Mouse (Mus musculus) small intestine, adult 2 months (tissue): ENCODE results near the gene Prkci. TPM values are rescaled to one million over a fixed set of nuclear protein-coding genes. Genes with fewer than 3 reads are reported as not detected.

ENCODE experiments used
- H3K27ac ChIP-seq: fragments of 200-500 bp; 2 replicates; pipeline ENCODE4 v1.5.1; 2012; ENCODE audit warnings: low read depth, low read length, control low read depth, inconsistent platforms; ENCODE audit not compliant: insufficient read depth
- H3K27me3 ChIP-seq: fragments of 200-500 bp; 2 replicates; pipeline ENCODE4 v1.6.1; 2012; ENCODE audit warnings: mild to moderate bottlenecking, moderate library complexity, low read length, inconsistent platforms; ENCODE audit not compliant: control insufficient read depth, insufficient read depth
- H3K36me3 ChIP-seq: fragments of 200-500 bp; 2 replicates; pipeline ENCODE4 v1.6.1; 2012; ENCODE audit warnings: mild to moderate bottlenecking, low read length, control low read depth, inconsistent platforms; ENCODE audit not compliant: control insufficient read depth, insufficient read depth
- H3K4me1 ChIP-seq: fragments of 200-500 bp; 2 replicates; pipeline ENCODE4 v1.6.1; 2012; ENCODE audit warnings: low read length, inconsistent platforms, mixed read lengths; ENCODE audit not compliant: control insufficient read depth, insufficient read depth, insufficient read length
- H3K4me3 ChIP-seq: fragments of 200-500 bp; 2 replicates; pipeline ENCODE4 v1.5.1; 2012; ENCODE audit warnings: low read depth, mild to moderate bottlenecking, control low read depth, inconsistent platforms, low read length, moderate library complexity
- CTCF ChIP-seq: fragments of 200-500 bp; IDR thresholded peaks from 2 replicates; pipeline ENCODE4 v1.5.1; 2012; ENCODE audit warnings: low read depth, mild to moderate bottlenecking, control low read depth, inconsistent platforms, low read length, moderate library complexity, mixed read lengths; ENCODE audit not compliant: insufficient replicate concordance, insufficient read length; ENCODE audit errors: extremely low read depth
- POLR2A ChIP-seq: fragments of 200-500 bp; IDR thresholded peaks from 2 replicates; pipeline ENCODE4 v1.6.1; 2012; ENCODE audit warnings: low read depth, mild to moderate bottlenecking, control low read depth, inconsistent platforms, low read length, moderate library complexity
- WGBS: fragments of 180-500 bp; shearing (Covaris S2); methylation state at CpG from one replicate; pipeline ENCODE4 v1.1.7; 2018; 5-methylcytosine and 5-hydroxymethylcytosine counted together
- polyA plus RNA-seq: library from polyadenylated mRNA; depleted of rRNA; stranded (reverse); fragments of >200 nt; gene quantifications from 2 replicates; pipeline ENCODE4 v1.2.3, GENCODE M21; 2012

Gene Prkci
- polyA plus RNA-seq, 1 experiment, result 7.0 TPM

DNA sequence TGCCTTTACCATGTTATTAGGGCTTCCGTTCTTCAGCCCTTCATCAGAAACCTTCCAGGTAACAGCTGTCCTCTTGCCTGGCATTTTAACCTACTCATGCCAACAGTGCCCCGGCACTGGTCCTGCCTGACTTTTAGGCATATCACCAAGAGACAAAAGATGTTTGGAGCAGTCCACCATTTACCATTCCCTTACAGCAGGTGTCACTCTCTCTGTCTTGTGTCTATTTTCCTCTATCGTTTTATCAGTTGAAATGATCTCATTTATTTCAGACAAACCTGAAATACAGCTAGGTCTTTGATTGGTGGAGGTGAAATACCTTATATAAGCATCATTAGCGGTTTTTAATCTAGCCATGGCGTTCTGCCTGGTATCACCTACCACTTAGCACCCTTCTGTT lies 53.5 kb downstream of the Prkci start:
- Histone ChIP-seq H3K4me3 (no peak overlapping the region), H3K4me1 (no peaks in the 10 kb centered on the region; the same call in 1 of the 2 replicates), H3K27me3 (no peaks in the 10 kb centered on the region), H3K36me3 (peaks cover 24% of the 10 kb centered on the region), H3K27ac (no peak overlapping the region)
- TF ChIP-seq CTCF, result no peak
- TF ChIP-seq POLR2A, result no peak
- 75% methylated on average over 5 of the region's 5 CpGs for WGBS

DNA sequence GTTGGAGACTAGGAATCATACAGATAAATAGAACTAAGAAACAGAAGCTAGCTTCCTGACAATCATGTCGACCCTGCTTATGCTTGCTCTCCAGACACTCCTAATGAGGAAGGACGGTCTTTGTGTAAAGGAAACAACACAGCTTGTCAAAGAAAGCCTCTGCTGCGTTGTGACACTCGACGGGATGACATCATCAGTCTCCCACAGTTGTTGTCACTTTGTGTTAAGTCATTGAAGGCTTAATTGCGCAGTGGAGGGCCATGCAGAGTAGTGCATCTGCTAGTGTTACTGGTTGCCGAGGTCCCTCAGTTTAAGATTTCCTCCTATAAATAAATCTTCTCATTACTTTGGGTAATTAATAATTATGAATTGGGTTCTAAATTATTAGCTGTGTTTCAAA lies 54.8 kb downstream of the Prkci start:
- H3K36me3 ChIP-seq, result peaks cover 22% of the 10 kb centered on the region
- no peaks in the 10 kb centered on the region for H3K27me3 ChIP-seq
- WGBS, result 85% methylated on average over 7 of the region's 7 CpGs

DNA sequence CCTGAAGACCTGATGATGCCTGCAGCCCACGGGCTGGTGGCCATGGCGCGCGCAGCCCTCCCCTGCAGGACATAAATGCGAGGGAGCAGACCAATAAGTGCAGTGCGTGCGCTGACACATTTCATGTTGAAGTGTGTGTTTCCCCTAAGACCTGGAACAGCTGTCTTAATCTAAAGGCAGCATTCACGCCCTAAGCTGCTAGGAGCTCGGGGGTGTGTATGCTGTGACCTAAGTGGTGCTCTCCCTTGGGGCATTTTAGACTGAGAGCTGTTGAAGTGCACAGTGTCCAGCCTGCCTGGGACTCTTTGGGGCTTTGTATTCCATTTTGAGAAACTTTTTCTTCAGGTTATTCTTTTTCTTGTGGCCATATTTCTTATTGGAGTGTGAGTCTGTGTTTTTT lies 56.2 kb downstream of the Prkci start:
- Histone ChIP-seq H3K27me3 (no peaks in the 10 kb centered on the region), H3K36me3 (peaks cover 17% of the 10 kb centered on the region), H3K4me3 (no peak overlapping the region), H3K4me1 (no peaks in the 10 kb centered on the region; the same call in 1 of the 2 replicates), H3K27ac (no peak overlapping the region)
- TF ChIP-seq POLR2A (no peak), CTCF (no peak)
- WGBS, result 93% methylated on average over 9 of the region's 9 CpGs

More for the DNA sequence above, 54.8 kb downstream of the Prkci start:
- H3K4me3 ChIP-seq, result no peak overlapping the region
- H3K4me1 ChIP-seq, result no peaks in the 10 kb centered on the region; the same call in 1 of the 2 replicates
- TF ChIP-seq POLR2A (no peak), CTCF (no peak)
- no peak overlapping the region for H3K27ac ChIP-seq

DNA sequence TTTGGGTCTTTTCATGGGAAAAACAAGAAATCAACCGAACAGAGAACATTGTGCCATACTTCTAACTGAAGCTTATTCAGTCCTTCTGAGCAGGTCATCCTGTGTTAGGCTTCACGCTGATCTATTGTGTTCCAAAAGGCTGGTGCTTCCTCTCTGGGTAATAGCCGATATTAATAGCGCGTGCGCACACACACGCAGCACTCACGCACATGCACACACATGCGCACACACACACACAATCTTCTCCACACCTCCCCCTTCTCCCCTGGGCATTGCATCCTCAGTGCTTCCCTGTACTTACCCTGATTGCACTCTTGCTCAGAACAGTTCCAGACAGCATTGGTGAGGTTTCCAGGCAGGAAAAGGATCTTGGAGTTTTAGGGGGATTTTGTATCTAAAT lies 57.6 kb downstream of the Prkci start:
- Histone ChIP-seq H3K4me1 (no peaks in the 10 kb centered on the region; the same call in 1 of the 2 replicates), H3K4me3 (no peak overlapping the region), H3K36me3 (peaks cover 12% of the 10 kb centered on the region), H3K27me3 (no peaks in the 10 kb centered on the region), H3K27ac (no peak overlapping the region)
- WGBS, result 90% methylated on average over 9 of the region's 9 CpGs
- TF ChIP-seq CTCF, result no peak
- TF ChIP-seq POLR2A, result no peak

DNA sequence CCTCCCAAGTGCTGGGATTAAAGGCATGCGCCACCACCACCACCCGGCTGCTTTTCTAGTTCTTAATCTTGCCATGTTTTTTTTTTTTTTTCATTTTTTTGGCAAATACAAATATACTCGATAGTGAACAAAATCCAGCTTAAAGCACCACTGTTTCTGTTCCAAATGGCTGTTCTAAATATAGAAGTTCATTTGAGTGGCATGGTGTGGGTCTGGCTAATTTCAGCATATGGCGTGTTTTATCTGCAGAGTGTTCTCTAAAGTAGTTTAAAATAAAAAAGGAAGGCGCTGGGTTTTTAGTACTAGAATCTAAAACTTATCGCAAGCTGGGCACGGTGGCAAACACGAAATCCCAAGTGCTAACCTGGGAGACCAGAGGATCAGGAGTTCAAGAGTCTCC lies 59.3 kb downstream of the Prkci start:
- no peaks in the 10 kb centered on the region; the same call in 1 of the 2 replicates for H3K4me1 ChIP-seq
- no peaks in the 10 kb centered on the region for H3K27me3 ChIP-seq
- H3K36me3 ChIP-seq, result peaks cover 2% of the 10 kb centered on the region
- TF ChIP-seq POLR2A (no peak), CTCF (no peak)
- H3K4me3 ChIP-seq, result no peak overlapping the region
- H3K27ac ChIP-seq, result no peak overlapping the region
- WGBS, result 88% methylated on average over 8 of the region's 8 CpGs

DNA sequence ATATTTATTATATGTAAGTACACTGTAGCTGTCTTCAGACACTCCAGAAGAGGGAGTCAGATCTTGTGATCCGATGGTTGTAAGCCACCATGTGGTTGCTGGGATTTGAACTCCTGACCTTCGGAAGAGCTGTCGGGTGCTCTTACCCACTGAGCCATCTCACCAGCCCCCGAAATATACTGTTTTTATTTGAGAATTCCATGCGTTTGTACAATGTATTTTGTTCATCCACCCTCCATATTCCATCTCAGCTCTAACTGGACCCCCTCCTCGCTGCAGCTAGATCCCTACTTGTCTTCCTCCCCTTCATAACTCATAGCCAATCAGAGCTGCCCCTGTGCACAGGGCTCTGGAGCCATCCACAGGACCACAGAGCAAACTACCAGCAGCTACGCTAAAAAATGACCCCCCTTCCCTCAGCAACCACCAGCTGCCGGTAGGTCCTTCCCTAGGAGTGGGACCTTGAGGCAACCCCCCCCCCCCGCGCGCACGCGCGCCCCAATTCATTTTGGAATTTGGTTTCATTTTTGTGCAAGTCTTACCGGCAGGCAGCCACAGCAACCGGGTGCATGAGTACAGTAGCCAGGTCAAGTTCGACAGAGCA lies 60.6 kb downstream of the Prkci start:
- WGBS, result 16% methylated on average over 17 of the region's 17 CpGs
- H3K27me3 ChIP-seq, result no peaks in the 10 kb centered on the region
- peaks cover 5% of the 10 kb centered on the region for H3K4me1 ChIP-seq
- 0 out of 2 replicates have a peak overlapping the region, but pooled peaks have one; percentile 17 for H3K27ac ChIP-seq
- H3K4me3 ChIP-seq, result peak overlapping the region; percentile 74
- H3K36me3 ChIP-seq, result no peaks in the 10 kb centered on the region; the same call in 1 of the 2 replicates
- TF ChIP-seq POLR2A, result no peak
- TF ChIP-seq CTCF, result no peak

DNA sequence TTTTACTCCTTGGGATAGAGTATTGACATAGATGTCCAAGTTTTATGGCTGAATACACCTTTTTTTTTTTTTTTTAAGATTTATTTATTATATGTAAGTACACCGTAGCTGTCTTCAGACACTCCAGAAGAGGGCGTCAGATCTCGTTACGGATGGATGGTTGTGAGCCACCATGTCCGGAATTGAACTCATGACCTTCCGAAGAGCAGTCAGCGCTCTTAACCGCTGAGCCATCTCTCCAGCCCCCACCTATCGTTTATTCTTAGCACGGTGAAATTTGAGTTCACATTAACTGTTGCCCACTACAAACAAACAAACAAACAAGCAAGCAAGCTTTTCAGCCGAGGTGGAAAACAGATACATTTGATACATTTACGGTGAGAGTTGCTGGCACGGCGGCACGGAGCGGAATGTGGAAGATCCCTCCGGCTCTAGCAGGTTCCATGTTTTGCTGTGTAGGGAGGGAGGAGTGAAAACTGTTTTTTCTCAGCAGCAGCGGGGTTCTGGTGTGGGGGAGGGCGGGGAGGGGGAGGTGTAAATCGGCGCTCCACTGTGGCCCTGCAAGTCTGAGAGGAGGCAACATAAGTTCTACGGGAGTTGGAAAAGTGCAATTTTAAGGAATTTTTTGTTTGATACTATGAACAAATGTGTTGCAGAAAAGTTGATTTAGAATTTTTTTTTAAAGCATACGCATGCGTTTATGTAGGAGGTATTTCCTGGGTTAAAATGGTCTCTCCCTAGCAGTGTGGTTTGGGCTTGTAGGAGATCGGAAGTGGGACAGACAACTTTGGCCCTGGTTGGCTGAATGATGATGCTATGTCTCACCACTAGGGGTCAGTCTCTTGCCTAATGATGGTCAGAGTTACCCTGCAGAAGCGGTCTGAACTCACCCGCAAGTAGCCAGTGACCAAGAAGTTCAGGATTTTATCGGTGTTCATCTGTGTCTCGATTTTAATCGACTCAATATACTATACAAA lies 61.4 kb downstream of the Prkci start:
- peak overlapping the region; percentile 40; the same call in 1 of the 2 replicates for H3K27ac ChIP-seq
- TF ChIP-seq CTCF, result peak; percentile 77; the same call in 1 of the 2 replicates
- TF ChIP-seq POLR2A, result no peak
- H3K4me3 ChIP-seq, result peak overlapping the region; percentile 74
- H3K27me3 ChIP-seq, result no peaks in the 10 kb centered on the region
- under 1% methylated on average over 30 of the region's 30 CpGs for WGBS
- H3K36me3 ChIP-seq, result no peaks in the 10 kb centered on the region; the same call in 1 of the 2 replicates
- H3K4me1 ChIP-seq, result peaks cover 5% of the 10 kb centered on the region
